ENCODE assay signal across 11 mouse cellular contexts in the genomic region with DNA sequence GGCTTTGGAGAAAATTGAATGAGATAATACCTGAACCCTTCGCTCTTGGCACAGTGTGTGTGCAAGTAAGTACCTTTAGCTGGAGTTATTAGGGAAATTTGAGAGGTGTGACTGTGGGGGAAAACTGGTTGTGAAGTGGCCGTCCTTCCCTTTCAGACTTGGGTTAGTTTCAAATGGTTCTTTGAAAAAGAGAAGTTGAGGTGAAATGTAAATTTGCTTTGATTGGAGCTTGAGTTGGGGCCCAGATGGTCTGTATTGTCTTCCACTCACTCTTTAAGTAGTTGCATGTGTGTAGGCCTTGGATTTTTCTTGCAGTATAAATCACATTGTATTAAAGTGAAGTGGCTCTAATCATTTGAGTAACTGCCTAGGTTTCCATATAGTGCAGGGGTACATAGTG. TPM values are rescaled to one million over a fixed set of nuclear protein-coding genes. Genes with fewer than 3 reads are reported as not detected.
DNase-seq lines count a peak whose midpoint lies in the region; ATAC-seq and TF ChIP-seq lines count a peak whose summit lies in the region.
"Had no signal": no experiment of that assay in that cellular context is flagged by ENCODE, and none has a peak within 500 bp of the region (broad histone marks: within the 10 kb centered on the region; RNA-seq: fewer than 3 reads in every experiment).

No protein-coding gene starts in this region.

- TF ChIP-seq CTCF in spleen, adult 2 months (IDR thresholded peaks at IDR 0.05; ENCODE audit: extremely low read depth, insufficient read depth, insufficient read length, insufficient replicate concordance) = no peak

- peaks cover 26% of the 10 kb centered on the region for H3K4me1 ChIP-seq in heart, embryonic 12.5 days (replicated peaks)
- peaks cover 31% of the 10 kb centered on the region for H3K4me1 ChIP-seq in spleen, adult 2 months (ENCODE audit: control insufficient read depth, insufficient read depth, insufficient read length)
- peaks cover 28% of the 10 kb centered on the region for H3K4me1 ChIP-seq in hindbrain, embryonic 14.5 days (replicated peaks; ENCODE audit: control insufficient read depth, insufficient read depth, low read length)
- peaks cover 18% of the 10 kb centered on the region for H3K4me1 ChIP-seq in neural tube, embryonic 14.5 days (ENCODE audit: control insufficient read depth, insufficient read depth, low read length)

- no peaks in the 10 kb centered on the region; the same call in none of the 2 replicates for H3K36me3 ChIP-seq in heart, embryonic 12.5 days
- H3K36me3 ChIP-seq in spleen, adult 2 months (ENCODE audit: control insufficient read depth, insufficient read depth, low read length) = peaks cover 1% of the 10 kb centered on the region; the same call in 1 of the 2 replicates
- H3K36me3 ChIP-seq in hindbrain, embryonic 14.5 days (replicated peaks; ENCODE audit: control insufficient read depth, insufficient read depth) = no peaks in the 10 kb centered on the region
- no peaks in the 10 kb centered on the region for H3K36me3 ChIP-seq in neural tube, embryonic 14.5 days (ENCODE audit: control insufficient read depth, insufficient read depth, low read length)

- no peaks in the 10 kb centered on the region for H3K9me3 ChIP-seq in heart, embryonic 12.5 days (replicated peaks)
- no peaks in the 10 kb centered on the region for H3K9me3 ChIP-seq in hindbrain, embryonic 14.5 days (ENCODE audit: control insufficient read depth, low read length)
- H3K9me3 ChIP-seq in neural tube, embryonic 14.5 days (ENCODE audit: control insufficient read depth, low read length) = no peaks in the 10 kb centered on the region

- H3K27ac ChIP-seq in heart, embryonic 12.5 days (ENCODE audit: poor library complexity, severe bottlenecking) = no peak overlapping the region
- H3K27ac ChIP-seq in spleen, adult 2 months (ENCODE audit: insufficient read depth, low read length) = peak overlapping the region; percentile 48; the same call in 1 of the 2 replicates
- no peak overlapping the region for H3K27ac ChIP-seq in hindbrain, embryonic 14.5 days
- no peak overlapping the region for H3K27ac ChIP-seq in neural tube, embryonic 14.5 days (ENCODE audit: low read depth, low read length)

- H3K9ac ChIP-seq in heart, embryonic 12.5 days = no peak overlapping the region
- H3K9ac ChIP-seq in hindbrain, embryonic 14.5 days = no peak overlapping the region; the same call in 1 of the 2 replicates
- H3K9ac ChIP-seq in neural tube, embryonic 14.5 days (replicated peaks; ENCODE audit: low read depth, low read length) = no peak overlapping the region

- H3K27me3 ChIP-seq in heart, embryonic 12.5 days (replicated peaks) = no peaks in the 10 kb centered on the region
- no peaks in the 10 kb centered on the region for H3K27me3 ChIP-seq in spleen, adult 2 months (ENCODE audit: control insufficient read depth, insufficient read depth, low read length)
- no peaks in the 10 kb centered on the region for H3K27me3 ChIP-seq in hindbrain, embryonic 14.5 days (ENCODE audit: control insufficient read depth, insufficient read depth, low read length)
- H3K27me3 ChIP-seq in neural tube, embryonic 14.5 days (ENCODE audit: control insufficient read depth, insufficient read depth, low read length) = peaks cover 4% of the 10 kb centered on the region; the same call in 1 of the 2 replicates

- TF ChIP-seq POLR2A in spleen, adult 2 months (IDR thresholded peaks at IDR 0.05; ENCODE audit: low read depth, low read length) = no peak

- no peak for DNase-seq in heart, postnatal 25 days (ENCODE audit: low spot score)
- DNase-seq in spleen, adult 2 months (ENCODE audit: low read depth in 1 of 2, low spot score in 2 of 2) = peak in 1 of 2 experiments; percentile 7
- no peak for DNase-seq in spleen, postnatal 4 days (ENCODE audit: low spot score in 2 of 2)
- DNase-seq in hindbrain, embryonic 14.5 days (ENCODE audit: low spot score) = no peak
- DNase-seq in cerebellum, adult 18-20 months = no peak
- no peak for DNase-seq in kidney, adult 8-10 months
- DNase-seq: heart, adult 18-20 months; lung, postnatal 14 days had no signal

- H3K4me2 ChIP-seq in heart, embryonic 12.5 days = peak overlapping the region; percentile 39
- H3K4me2 ChIP-seq in hindbrain, embryonic 14.5 days (replicated peaks) = peak overlapping the region; percentile 76
- H3K4me2 ChIP-seq in neural tube, embryonic 14.5 days (ENCODE audit: low read depth, low read length) = peak overlapping the region; percentile 80

- ATAC-seq in heart, embryonic 12.5 days (ENCODE audit: insufficient number of reproducible peaks, low FRiP score) = no peak
- no peak for ATAC-seq in hindbrain, embryonic 14.5 days (ENCODE audit: low FRiP score)
- no peak for ATAC-seq in neural tube, embryonic 14.5 days (ENCODE audit: low read depth)
- ATAC-seq: activated CD4-positive, CD25-positive, alpha-beta regulatory T cell, adult 4 months had no signal

- H3K4me3 ChIP-seq in heart, embryonic 12.5 days = 0 out of 2 replicates have a peak overlapping the region, but pooled peaks have one; percentile 6
- H3K4me3 ChIP-seq in spleen, adult 2 months (ENCODE audit: extremely low read depth, insufficient read depth, insufficient read length) = no peak overlapping the region
- no peak overlapping the region for H3K4me3 ChIP-seq in hindbrain, embryonic 14.5 days (replicated peaks; ENCODE audit: low read length)
- no peak overlapping the region for H3K4me3 ChIP-seq in neural tube, embryonic 14.5 days (ENCODE audit: low read depth, low read length)

- intact Hi-C loops in heart, postnatal 25 days (cut with DNase I) = no loop called here

- WGBS in heart, embryonic 12.5 days = 84% methylated on average over 2 of the region's 2 CpGs
- 45% methylated on average over 2 of the region's 2 CpGs for WGBS in spleen, adult 2 months
- WGBS in hindbrain, embryonic 14.5 days = 79% methylated on average over 2 of the region's 2 CpGs
- WGBS in neural tube, embryonic 14.5 days = 84% methylated on average over 2 of the region's 2 CpGs

RNA-seq across cellular contexts. Expression of a gene that starts 2.7 kb away (rescaled TPM):
- 26.4 and 28.5 TPM in 2 replicates for polyA plus RNA-seq in heart, embryonic 12.5 days (2016; fragmentation: Nextera tagmentation; extraction: Ambion mirVana)
- total RNA-seq in heart, postnatal 25 days (2021) = 10 to 100 TPM; 38.0 to 49.8 TPM
- polyA plus RNA-seq in spleen, adult 2 months (2012; rRNA removed) = 49.4 and 51.8 TPM in 2 replicates
- 48.4 and 49.2 TPM in 2 replicates for polyA plus RNA-seq in hindbrain, embryonic 14.5 days (2014; fragmentation: Nextera tagmentation; extraction: Ambion mirVana)
- polyA plus RNA-seq in neural tube, embryonic 14.5 days (2014; fragmentation: Nextera tagmentation; extraction: Ambion mirVana) = 56.6 and 61.2 TPM in 2 replicates

RNA-seq across cellular contexts. Expression of a gene that starts 58.4 kb away (rescaled TPM):
- 0.74 and 0.86 TPM in 2 replicates for polyA plus RNA-seq in heart, embryonic 12.5 days (2016; fragmentation: Nextera tagmentation; extraction: Ambion mirVana)
- under 1 TPM; 0.13 to 0.25 TPM for total RNA-seq in heart, postnatal 25 days (2021)
- 1.3 and 2.1 TPM in 2 replicates for polyA plus RNA-seq in spleen, adult 2 months (2012; rRNA removed)
- polyA plus RNA-seq in hindbrain, embryonic 14.5 days (2014; fragmentation: Nextera tagmentation; extraction: Ambion mirVana) = 4.4 and 6.5 TPM in 2 replicates
- polyA plus RNA-seq in neural tube, embryonic 14.5 days (2014; fragmentation: Nextera tagmentation; extraction: Ambion mirVana) = 3.5 and 3.7 TPM in 2 replicates

RNA-seq across cellular contexts. Expression of a gene that starts 58.6 kb away (rescaled TPM):
- polyA plus RNA-seq in heart, embryonic 12.5 days (2016; fragmentation: Nextera tagmentation; extraction: Ambion mirVana) = 9.8 and 10.2 TPM in 2 replicates
- 10 to 100 TPM; 11.1 to 15.0 TPM for total RNA-seq in heart, postnatal 25 days (2021)
- polyA plus RNA-seq in spleen, adult 2 months (2012; rRNA removed) = 22.5 and 23.1 TPM in 2 replicates
- polyA plus RNA-seq in hindbrain, embryonic 14.5 days (2014; fragmentation: Nextera tagmentation; extraction: Ambion mirVana) = 22.6 and 28.6 TPM in 2 replicates
- polyA plus RNA-seq in neural tube, embryonic 14.5 days (2014; fragmentation: Nextera tagmentation; extraction: Ambion mirVana) = 24.1 and 24.3 TPM in 2 replicates
